28 mouse cellular contexts compared by ENCODE assay signal in genomic region chr5:37326675-37327074, GRCm38 (mm10). TPM values are rescaled to one million over a fixed set of nuclear protein-coding genes. Genes with fewer than 3 reads are reported as not detected.
A peak's percentile ranks its signal among the peaks of the same experiment; 100 is the strongest.
DNase-seq lines count a peak whose midpoint lies in the region; ATAC-seq and TF ChIP-seq lines count a peak whose summit lies in the region.
"Had no signal": no experiment of that assay in that cellular context is flagged by ENCODE, and none has a peak within 500 bp of the region (broad histone marks: within the 10 kb centered on the region; RNA-seq: fewer than 3 reads in every experiment).

No protein-coding gene starts in this region.

- TF ChIP-seq POLR2A in kidney, adult 2 months (IDR thresholded peaks at IDR 0.05; ENCODE audit: low read depth, low read length), result no peak
- TF ChIP-seq POLR2A in thymus, adult 2 months (IDR thresholded peaks at IDR 0.05; ENCODE audit: control insufficient read depth, extremely low read depth, insufficient read depth, low read length, poor library complexity), result no peak

- H3K36me3 ChIP-seq in kidney, adult 2 months (ENCODE audit: control insufficient read depth, insufficient read depth, low read length), result peaks cover 2% of the 10 kb centered on the region
- peaks cover 43% of the 10 kb centered on the region for H3K36me3 ChIP-seq in kidney, embryonic 16.5 days (ENCODE audit: insufficient read depth, low read length)
- H3K36me3 ChIP-seq in midbrain, postnatal 0 days (ENCODE audit: insufficient read depth, low read length), result no peaks in the 10 kb centered on the region
- no peaks in the 10 kb centered on the region for H3K36me3 ChIP-seq in thymus, adult 2 months (ENCODE audit: control insufficient read depth, insufficient read depth, low read length)
- H3K36me3 ChIP-seq: forebrain, embryonic 15.5 days; heart, embryonic 15.5 days; hindbrain, embryonic 15.5 days had no signal

- H3K4me2 ChIP-seq in kidney, embryonic 16.5 days (replicated peaks; ENCODE audit: low read depth, low read length), result no peak overlapping the region
- no peak overlapping the region for H3K4me2 ChIP-seq in midbrain, postnatal 0 days (ENCODE audit: low read depth, low read length, poor library complexity, severe bottlenecking)
- H3K4me2 ChIP-seq: embryonic facial prominence, embryonic 13.5 days; forebrain, embryonic 12.5 days; forebrain, embryonic 15.5 days; heart, embryonic 12.5 days; heart, embryonic 15.5 days; hindbrain, embryonic 12.5 days; hindbrain, embryonic 15.5 days had no signal

- WGBS in kidney, adult 2 months, result 67% methylated on average over 6 of the region's 6 CpGs
- 92% methylated on average over 6 of the region's 6 CpGs for WGBS in kidney, embryonic 16.5 days
- WGBS in midbrain, postnatal 0 days, result 87% methylated on average over 6 of the region's 6 CpGs
- 91% methylated on average over 6 of the region's 6 CpGs for WGBS in thymus, adult 2 months

- no peak for TF ChIP-seq CTCF in kidney, adult 2 months (conservative IDR thresholded peaks at IDR 0.05; ENCODE audit: insufficient read depth, insufficient read length, low read depth, low read length)
- TF ChIP-seq CTCF in midbrain, postnatal 0 days (IDR thresholded peaks at IDR 0.05), result no peak
- no peak for TF ChIP-seq CTCF in thymus, adult 2 months (IDR thresholded peaks at IDR 0.05; ENCODE audit: borderline replicate concordance, control insufficient read depth, extremely low read depth, insufficient read depth, low read length, poor library complexity)

- no peaks in the 10 kb centered on the region for H3K9me3 ChIP-seq in kidney, embryonic 16.5 days (ENCODE audit: low read length)
- H3K9me3 ChIP-seq in midbrain, postnatal 0 days (ENCODE audit: low read length), result no peaks in the 10 kb centered on the region
- H3K9me3 ChIP-seq: embryonic facial prominence, embryonic 10.5 days; embryonic facial prominence, embryonic 13.5 days; forebrain, embryonic 12.5 days; forebrain, embryonic 15.5 days; heart, embryonic 15.5 days; hindbrain, embryonic 12.5 days; hindbrain, embryonic 15.5 days had no signal

- peak; percentile 19 for DNase-seq in heart, postnatal 4 days
- no peak for DNase-seq in heart, postnatal 10 days
- peak; percentile 67 for DNase-seq in kidney, adult 2 months
- DNase-seq in kidney, postnatal 25 days, result peak; percentile 78 to 83
- DNase-seq in frontal cortex, adult 2 months (ENCODE audit: extremely low spot score in 1 of 2, low spot score in 1 of 2), result no peak
- DNase-seq in midbrain, postnatal 0 days (ENCODE audit: low spot score), result no peak
- no peak for DNase-seq in thymus, adult 2 months
- DNase-seq: adrenal gland, adult 8-10 months; adrenal gland, postnatal 25 days; cerebellum, adult 11-12 months; cerebellum, adult 8-10 months; cerebellum, postnatal 36 days; embryo, embryonic 11 days; gastrocnemius, adult 2 months; gastrocnemius, postnatal 25 days; heart, adult 18-20 months; heart, postnatal 14 days had no signal

- no peaks in the 10 kb centered on the region for H3K27me3 ChIP-seq in kidney, adult 2 months (replicated peaks; ENCODE audit: control insufficient read depth, insufficient read depth, low read length)
- H3K27me3 ChIP-seq in kidney, embryonic 16.5 days (ENCODE audit: insufficient read depth, low read length), result no peaks in the 10 kb centered on the region
- H3K27me3 ChIP-seq in midbrain, postnatal 0 days (ENCODE audit: insufficient read depth, low read length), result no peaks in the 10 kb centered on the region
- no peaks in the 10 kb centered on the region for H3K27me3 ChIP-seq in thymus, adult 2 months (ENCODE audit: control insufficient read depth, insufficient read depth, low read length)
- H3K27me3 ChIP-seq: embryonic facial prominence, embryonic 13.5 days; forebrain, embryonic 12.5 days; forebrain, embryonic 15.5 days; heart, embryonic 12.5 days; heart, embryonic 15.5 days; hindbrain, embryonic 12.5 days; hindbrain, embryonic 15.5 days had no signal

- H3K9ac ChIP-seq in kidney, embryonic 16.5 days (replicated peaks; ENCODE audit: low read length), result no peak overlapping the region
- H3K9ac ChIP-seq in midbrain, postnatal 0 days (replicated peaks; ENCODE audit: low read length, poor library complexity, severe bottlenecking), result no peak overlapping the region
- H3K9ac ChIP-seq: embryonic facial prominence, embryonic 13.5 days; forebrain, embryonic 12.5 days; forebrain, embryonic 15.5 days; heart, embryonic 12.5 days; heart, embryonic 15.5 days; hindbrain, embryonic 12.5 days; hindbrain, embryonic 15.5 days had no signal

- peaks cover 15% of the 10 kb centered on the region for H3K4me1 ChIP-seq in kidney, adult 2 months (ENCODE audit: control insufficient read depth, insufficient read depth, low read length)
- H3K4me1 ChIP-seq in kidney, embryonic 16.5 days (ENCODE audit: insufficient read depth, low read length), result no peaks in the 10 kb centered on the region
- no peaks in the 10 kb centered on the region for H3K4me1 ChIP-seq in midbrain, postnatal 0 days (ENCODE audit: insufficient read depth, low read length)
- H3K4me1 ChIP-seq in thymus, adult 2 months (replicated peaks; ENCODE audit: control insufficient read depth, insufficient read depth, low read length), result no peaks in the 10 kb centered on the region
- H3K4me1 ChIP-seq: embryonic facial prominence, embryonic 10.5 days; embryonic facial prominence, embryonic 13.5 days; forebrain, embryonic 12.5 days; forebrain, embryonic 15.5 days; heart, embryonic 12.5 days; heart, embryonic 15.5 days; hindbrain, embryonic 12.5 days; hindbrain, embryonic 15.5 days had no signal

- no peak overlapping the region for H3K27ac ChIP-seq in kidney, adult 2 months (ENCODE audit: insufficient read depth, low read depth, low read length)
- no peak overlapping the region for H3K27ac ChIP-seq in kidney, embryonic 16.5 days (ENCODE audit: low read length)
- no peak overlapping the region for H3K27ac ChIP-seq in midbrain, postnatal 0 days (ENCODE audit: low read depth, low read length)
- no peak overlapping the region for H3K27ac ChIP-seq in thymus, adult 2 months (ENCODE audit: control insufficient read depth, insufficient read depth, low read length)
- H3K27ac ChIP-seq: embryonic facial prominence, embryonic 10.5 days; embryonic facial prominence, embryonic 13.5 days; forebrain, embryonic 12.5 days; forebrain, embryonic 15.5 days; gastrocnemius, adult 2 months; heart, embryonic 15.5 days; hindbrain, embryonic 12.5 days; hindbrain, embryonic 15.5 days had no signal

- ATAC-seq in kidney, embryonic 16.5 days (ENCODE audit: low FRiP score, low TSS enrichment), result no peak
- no peak for ATAC-seq in midbrain, postnatal 0 days (ENCODE audit: low FRiP score)
- ATAC-seq: activated CD4-positive, CD25-positive, alpha-beta regulatory T cell, adult 4 months; forebrain, embryonic 15.5 days had no signal

- no peak overlapping the region for H3K4me3 ChIP-seq in kidney, adult 2 months (ENCODE audit: insufficient read depth, low read depth, low read length)
- H3K4me3 ChIP-seq in kidney, embryonic 16.5 days (ENCODE audit: low read length), result no peak overlapping the region
- no peak overlapping the region for H3K4me3 ChIP-seq in midbrain, postnatal 0 days (ENCODE audit: low read depth, low read length)
- no peak overlapping the region for H3K4me3 ChIP-seq in thymus, adult 2 months (ENCODE audit: control insufficient read depth, insufficient read depth, low read length)
- H3K4me3 ChIP-seq: embryonic facial prominence, embryonic 10.5 days; embryonic facial prominence, embryonic 13.5 days; erythroblast, embryonic 14.5 days; forebrain, embryonic 12.5 days; forebrain, embryonic 15.5 days; gastrocnemius, adult 2 months; heart, embryonic 12.5 days; heart, embryonic 15.5 days; hindbrain, embryonic 12.5 days; hindbrain, embryonic 15.5 days had no signal

- intact Hi-C loops in heart, postnatal 10 days (cut with DNase I), result no loop called here

RNA-seq across cellular contexts. Expression of gene Evc, which starts 10.0 kb away (rescaled TPM):
- 1 to 10 TPM; 7.0 to 7.4 TPM for total RNA-seq in heart, postnatal 4 days (2021)
- total RNA-seq in heart, postnatal 10 days (2021), result 10 to 100 TPM in 1 of 2 experiments, 1 to 10 TPM in 1; 6.0 to 10.0 TPM
- 95.8 and 101 TPM in 2 replicates for polyA plus RNA-seq in kidney, adult 2 months (2012; rRNA removed)
- polyA plus RNA-seq in kidney, embryonic 16.5 days (2015; fragmentation: Nextera tagmentation; extraction: Ambion mirVana), result 25.6 and 26.8 TPM in 2 replicates
- 13.8 and 14.0 TPM in 2 replicates for polyA plus RNA-seq in frontal cortex, adult 2 months (2012; rRNA removed)
- 8.2 and 8.3 TPM in 2 replicates for total RNA-seq in midbrain, postnatal 0 days (2014; rRNA removed)
- polyA plus RNA-seq in midbrain, postnatal 0 days (2015; fragmentation: Nextera tagmentation; extraction: Ambion mirVana), result 2.7 and 2.8 TPM in 2 replicates
- 2.1 and 2.5 TPM in 2 replicates for polyA plus RNA-seq in thymus, adult 2 months (2012; rRNA removed)
- polyA plus RNA-seq: activated CD4-positive, CD25-positive, alpha-beta regulatory T cell, adult 4 months had no signal

RNA-seq across cellular contexts. Expression of gene Evc2, which starts 11.6 kb away (rescaled TPM):
- total RNA-seq in heart, postnatal 4 days (2021), result 1 to 10 TPM; 6.5 to 8.1 TPM
- total RNA-seq in heart, postnatal 10 days (2021), result 1 to 10 TPM; 5.2 to 5.7 TPM
- 29.0 and 36.4 TPM in 2 replicates for polyA plus RNA-seq in kidney, adult 2 months (2012; rRNA removed)
- 25.6 and 25.7 TPM in 2 replicates for polyA plus RNA-seq in kidney, embryonic 16.5 days (2015; fragmentation: Nextera tagmentation; extraction: Ambion mirVana)
- 17.6 and 18.3 TPM in 2 replicates for polyA plus RNA-seq in frontal cortex, adult 2 months (2012; rRNA removed)
- total RNA-seq in midbrain, postnatal 0 days (2014; rRNA removed), result 3.6 and 6.7 TPM in 2 replicates
- polyA plus RNA-seq in midbrain, postnatal 0 days (2015; fragmentation: Nextera tagmentation; extraction: Ambion mirVana), result 4.2 and 5.5 TPM in 2 replicates
- 3.4 and 7.2 TPM in 2 replicates for polyA plus RNA-seq in thymus, adult 2 months (2012; rRNA removed)
- polyA plus RNA-seq: activated CD4-positive, CD25-positive, alpha-beta regulatory T cell, adult 4 months; erythroblast, embryonic 14.5 days had no signal

Comparison
In these comparisons a context has a peak if more than half of its experiments do, and no peak if none do; other contexts are left out.
1. DNase-seq: peak in heart, postnatal 4 days (single experiment), kidney, adult 2 months (single experiment) and kidney, postnatal 25 days (2 of 2); none in heart, postnatal 10 days (0 of 2), frontal cortex, adult 2 months (0 of 2), midbrain, postnatal 0 days (single experiment) and thymus, adult 2 months (single experiment).